Mouse (Mus musculus): Measurements from ENCODE around the gene Eef1b2. TPM values are rescaled to one million over a fixed set of nuclear protein-coding genes. Genes with fewer than 3 reads are reported as not detected.
A peak's percentile ranks its signal among the peaks of the same experiment; 100 is the strongest.
"Not testable (repeated sequence)": the region's sequence is repeated elsewhere in the genome, so short reads cannot be mapped to it uniquely, and the experiment has no call there.

The Eef1b2 gene
- total and polyA plus RNA-seq, 3 experiments, result 533 to 2,961 (median 673) TPM

DNA sequence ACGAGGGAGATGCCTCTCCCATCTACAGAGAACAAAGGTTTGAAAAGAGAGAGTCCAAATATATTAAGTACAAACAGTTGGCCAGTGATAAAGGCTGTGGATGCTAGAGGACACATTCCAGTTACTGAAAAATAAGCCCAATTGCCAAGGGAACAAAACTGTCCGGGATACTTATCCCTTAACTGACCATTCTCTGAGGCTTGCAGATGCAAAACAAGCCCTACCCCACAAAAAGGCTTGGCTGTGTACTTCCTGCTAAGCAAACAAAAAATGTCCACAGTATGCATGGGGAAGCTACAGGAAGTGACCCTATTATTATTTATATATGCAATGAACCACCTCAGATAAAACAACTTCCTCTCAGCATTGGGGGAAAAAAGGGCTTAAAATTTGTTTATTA is 38.7 kb upstream of the Eef1b2 start:
- ATAC-seq (ENCODE audit: extremely low read depth, insufficient number of reproducible peaks, low FRiP score, poor library complexity, severe bottlenecking) (no peak), DNase-seq (ENCODE audit: low spot score) (no peak)
- peaks cover 44% of the 10 kb centered on the region for H3K36me3 ChIP-seq (replicated peaks)
- H3K4me1 ChIP-seq (ENCODE audit: insufficient read depth, low read depth, low read length), result 0 out of 2 replicates have a peak, but pooled peaks cover 3% of the 10 kb centered on the region
- H3K9me3 ChIP-seq (replicated peaks), result no peaks in the 10 kb centered on the region
- H3K4me3 ChIP-seq (ENCODE audit: low read depth, low read length), result no peak overlapping the region
- no peak for TF ChIP-seq TAL1 (conservative IDR thresholded peaks at IDR 0.05; ENCODE audit: low read depth, low read length)
- no peak for TF ChIP-seq CTCF (IDR thresholded peaks at IDR 0.05; ENCODE audit: low read depth, low read length)
- no peak for TF ChIP-seq GATA2 (IDR thresholded peaks at IDR 0.05; ENCODE audit: borderline replicate concordance, low read depth, low read length)
- no peak for TF ChIP-seq POLR2AphosphoS5 (IDR thresholded peaks at IDR 0.05; ENCODE audit: insufficient replicate concordance, low read depth, low read length)
- no peak for TF ChIP-seq GATA1 (IDR thresholded peaks at IDR 0.05; ENCODE audit: borderline replicate concordance, low read length)
- H3K27me3 ChIP-seq (ENCODE audit: insufficient read depth, low read length), result no peaks in the 10 kb centered on the region

DNA sequence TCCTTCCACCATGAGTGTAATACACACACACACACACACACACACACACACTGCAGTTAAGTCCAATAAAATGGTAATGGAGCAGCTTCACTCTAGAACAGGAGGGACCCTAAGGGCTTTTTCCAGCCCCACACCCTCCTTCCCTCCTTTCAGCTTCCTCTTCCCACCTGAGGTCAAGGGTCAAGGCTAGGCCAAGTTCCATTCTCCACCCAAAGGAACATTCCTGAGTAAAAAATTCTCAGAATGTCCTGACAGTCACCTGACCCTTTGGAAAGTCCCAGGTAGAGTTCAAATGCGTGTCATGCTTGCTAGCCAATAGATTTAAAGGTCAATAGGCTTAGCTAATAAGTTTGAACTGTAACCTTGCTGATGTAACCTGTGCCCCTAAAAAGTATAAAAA is 38.0 kb upstream of the Eef1b2 start:
- not testable (repeated sequence) for ATAC-seq (ENCODE audit: extremely low read depth, insufficient number of reproducible peaks, low FRiP score, poor library complexity, severe bottlenecking); H3K27me3 ChIP-seq (ENCODE audit: insufficient read depth, low read length); DNase-seq (ENCODE audit: low spot score); H3K9me3 ChIP-seq (replicated peaks); H3K4me1 ChIP-seq (ENCODE audit: insufficient read depth, low read depth, low read length); H3K4me3 ChIP-seq (ENCODE audit: low read depth, low read length)
- H3K36me3 ChIP-seq (replicated peaks), result peaks cover 50% of the 10 kb centered on the region

DNA sequence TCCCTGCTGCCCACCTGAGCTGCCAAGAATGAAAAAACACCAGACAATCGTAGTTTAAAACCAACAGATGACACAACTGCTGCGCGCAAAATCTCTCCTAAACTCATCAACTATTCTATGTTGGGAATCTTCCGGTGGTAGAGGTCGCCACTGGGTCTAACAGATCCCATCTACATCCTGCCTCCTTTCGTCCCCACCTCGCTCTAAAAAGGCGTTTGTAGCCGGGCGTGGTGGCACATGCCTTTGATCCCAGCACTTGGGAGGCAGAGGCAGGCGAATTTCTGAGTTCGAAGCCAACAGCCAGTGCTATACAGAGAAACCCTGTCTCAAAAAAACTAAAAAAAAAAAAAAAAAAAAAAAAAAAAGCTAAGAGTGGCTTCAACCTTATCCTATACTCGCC is 36.4 kb upstream of the Eef1b2 start:
- TF ChIP-seq GATA1 (IDR thresholded peaks at IDR 0.05; ENCODE audit: borderline replicate concordance, low read length) (no peak), GATA2 (IDR thresholded peaks at IDR 0.05; ENCODE audit: borderline replicate concordance, low read depth, low read length) (no peak), CTCF (IDR thresholded peaks at IDR 0.05; ENCODE audit: low read depth, low read length) (no peak), POLR2AphosphoS5 (IDR thresholded peaks at IDR 0.05; ENCODE audit: insufficient replicate concordance, low read depth, low read length) (no peak)

DNA sequence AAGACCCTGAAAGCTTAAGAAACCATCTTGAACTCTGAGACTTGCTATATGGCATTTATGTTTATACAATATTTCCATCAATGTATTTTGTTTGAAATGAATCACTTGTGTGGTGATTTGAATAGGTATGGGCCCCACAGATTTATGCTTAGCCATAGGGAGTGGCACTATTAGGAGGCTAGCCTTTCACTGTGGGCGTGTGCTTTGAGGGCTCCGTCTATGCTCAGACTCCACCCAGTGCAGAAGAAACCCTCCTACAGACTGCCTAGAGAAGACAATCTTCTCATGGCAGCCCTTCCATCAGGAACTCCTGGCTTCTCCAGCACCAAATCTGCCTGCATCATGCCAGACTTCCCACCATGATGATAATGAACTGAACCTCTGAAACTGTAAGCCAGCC is 8.0 kb upstream of the Eef1b2 start:
- H3K36me3 ChIP-seq (replicated peaks), result peaks cover 88% of the 10 kb centered on the region
- H3K4me3 ChIP-seq (ENCODE audit: low read depth, low read length), result no peak overlapping the region
- TF ChIP-seq CTCF (IDR thresholded peaks at IDR 0.05; ENCODE audit: low read depth, low read length) (no peak), GATA2 (IDR thresholded peaks at IDR 0.05; ENCODE audit: borderline replicate concordance, low read depth, low read length) (no peak), POLR2AphosphoS5 (IDR thresholded peaks at IDR 0.05; ENCODE audit: insufficient replicate concordance, low read depth, low read length) (no peak), TAL1 (conservative IDR thresholded peaks at IDR 0.05; ENCODE audit: low read depth, low read length) (no peak), GATA1 (IDR thresholded peaks at IDR 0.05; ENCODE audit: borderline replicate concordance, low read length) (no peak)
- peaks cover 6% of the 10 kb centered on the region; the same call in 1 of the 2 replicates for H3K4me1 ChIP-seq (ENCODE audit: insufficient read depth, low read depth, low read length)
- DNase-seq (ENCODE audit: low spot score) (no peak), ATAC-seq (ENCODE audit: extremely low read depth, insufficient number of reproducible peaks, low FRiP score, poor library complexity, severe bottlenecking) (peak; percentile 40)
- no peaks in the 10 kb centered on the region for H3K9me3 ChIP-seq (replicated peaks)
- no peaks in the 10 kb centered on the region for H3K27me3 ChIP-seq (ENCODE audit: insufficient read depth, low read length)

More for the DNA sequence above, 36.4 kb upstream of the Eef1b2 start:
- no peak for DNase-seq (ENCODE audit: low spot score)
- H3K9me3 ChIP-seq (replicated peaks), result no peaks in the 10 kb centered on the region
- H3K27me3 ChIP-seq (ENCODE audit: insufficient read depth, low read length), result no peaks in the 10 kb centered on the region
- H3K4me3 ChIP-seq (ENCODE audit: low read depth, low read length), result no peak overlapping the region
- 0 out of 2 replicates have a peak, but pooled peaks cover 3% of the 10 kb centered on the region for H3K4me1 ChIP-seq (ENCODE audit: insufficient read depth, low read depth, low read length)
- peaks cover 67% of the 10 kb centered on the region for H3K36me3 ChIP-seq (replicated peaks)
- no peak for ATAC-seq (ENCODE audit: extremely low read depth, insufficient number of reproducible peaks, low FRiP score, poor library complexity, severe bottlenecking)

DNA sequence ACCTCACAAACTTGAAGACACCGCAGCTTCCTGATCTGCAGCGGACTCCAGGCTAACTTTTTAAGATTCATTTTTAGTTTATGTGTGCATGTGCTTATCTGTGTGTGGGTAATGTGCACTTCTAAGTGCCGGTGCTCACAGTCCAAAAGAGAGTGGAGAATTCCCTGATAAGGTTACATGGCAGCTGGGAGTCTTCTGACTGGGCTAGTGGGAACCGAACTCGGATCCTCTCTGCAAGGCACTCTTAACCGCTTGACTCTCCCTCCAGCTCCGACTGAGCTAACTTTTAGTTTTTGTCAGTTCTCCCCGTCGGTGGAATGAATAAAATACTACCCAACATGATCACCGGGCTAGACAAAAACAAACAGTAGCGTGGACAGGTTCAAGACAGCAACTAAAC is 772 bp upstream of the Eef1b2 start:
- peaks cover 62% of the 10 kb centered on the region for H3K36me3 ChIP-seq (replicated peaks)
- no peak for TF ChIP-seq CTCF (IDR thresholded peaks at IDR 0.05; ENCODE audit: low read depth, low read length)
- no peak for TF ChIP-seq TAL1 (conservative IDR thresholded peaks at IDR 0.05; ENCODE audit: low read depth, low read length)
- no peak for TF ChIP-seq GATA2 (IDR thresholded peaks at IDR 0.05; ENCODE audit: borderline replicate concordance, low read depth, low read length)
- TF ChIP-seq GATA1 (IDR thresholded peaks at IDR 0.05; ENCODE audit: borderline replicate concordance, low read length), result no peak
- TF ChIP-seq POLR2AphosphoS5 (IDR thresholded peaks at IDR 0.05; ENCODE audit: insufficient replicate concordance, low read depth, low read length), result no peak
- H3K9me3 ChIP-seq (replicated peaks), result no peaks in the 10 kb centered on the region
- peaks cover 51% of the 10 kb centered on the region for H3K4me1 ChIP-seq (ENCODE audit: insufficient read depth, low read depth, low read length)
- H3K27me3 ChIP-seq (ENCODE audit: insufficient read depth, low read length), result no peaks in the 10 kb centered on the region
- no peak for DNase-seq (ENCODE audit: low spot score)
- no peak for ATAC-seq (ENCODE audit: extremely low read depth, insufficient number of reproducible peaks, low FRiP score, poor library complexity, severe bottlenecking)
- peak overlapping the region; percentile 93 for H3K4me3 ChIP-seq (ENCODE audit: low read depth, low read length)

DNA sequence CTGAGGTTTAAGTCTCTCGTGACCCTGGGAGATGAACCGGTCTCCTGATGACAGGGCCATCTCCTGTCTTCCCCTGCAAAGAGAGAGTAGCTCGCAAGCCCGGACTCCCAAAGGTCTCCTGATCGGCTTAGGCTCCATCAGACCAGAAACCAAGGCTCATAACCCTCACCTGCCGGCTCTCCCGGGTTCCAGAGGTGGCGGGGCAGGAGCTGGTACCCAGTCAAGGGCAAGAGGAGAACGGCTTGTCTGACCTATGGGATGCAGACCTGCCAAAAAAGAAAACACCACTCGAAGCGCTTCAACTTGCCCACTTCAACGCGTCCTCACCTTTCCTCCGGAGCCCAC is 394 bp upstream of the Eef1b2 start:
- Histone ChIP-seq H3K9me3 (replicated peaks) (no peaks in the 10 kb centered on the region), H3K4me3 (ENCODE audit: low read depth, low read length) (peak overlapping the region; percentile 93), H3K27me3 (ENCODE audit: insufficient read depth, low read length) (no peaks in the 10 kb centered on the region), H3K36me3 (replicated peaks) (peaks cover 60% of the 10 kb centered on the region), H3K4me1 (ENCODE audit: insufficient read depth, low read depth, low read length) (peaks cover 53% of the 10 kb centered on the region)
- no peak for TF ChIP-seq TAL1 (conservative IDR thresholded peaks at IDR 0.05; ENCODE audit: low read depth, low read length)
- no peak for TF ChIP-seq POLR2AphosphoS5 (IDR thresholded peaks at IDR 0.05; ENCODE audit: insufficient replicate concordance, low read depth, low read length)
- TF ChIP-seq GATA1 (IDR thresholded peaks at IDR 0.05; ENCODE audit: borderline replicate concordance, low read length), result no peak
- TF ChIP-seq CTCF (IDR thresholded peaks at IDR 0.05; ENCODE audit: low read depth, low read length), result no peak
- no peak for TF ChIP-seq GATA2 (IDR thresholded peaks at IDR 0.05; ENCODE audit: borderline replicate concordance, low read depth, low read length)
- DNase-seq (ENCODE audit: low spot score) (peak; percentile 55), ATAC-seq (ENCODE audit: extremely low read depth, insufficient number of reproducible peaks, low FRiP score, poor library complexity, severe bottlenecking) (no peak)

DNA sequence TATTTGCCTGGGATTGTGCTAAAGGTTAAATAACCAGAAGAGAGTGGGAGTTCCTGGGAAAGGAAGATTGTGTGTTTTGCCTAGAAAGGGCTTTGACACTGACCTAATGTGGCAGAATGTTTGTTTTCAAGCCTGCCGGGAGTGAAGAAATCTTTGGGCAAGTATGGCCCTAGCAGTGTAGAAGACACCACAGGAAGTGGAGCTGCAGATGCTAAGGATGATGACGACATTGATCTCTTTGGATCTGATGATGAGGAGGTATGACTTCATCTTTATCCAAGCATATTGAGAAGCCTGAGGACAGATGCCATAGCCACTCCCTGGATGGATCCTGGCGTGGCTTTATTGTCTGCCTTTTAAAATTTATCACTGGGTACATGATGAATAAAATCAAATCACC is 1.7 kb downstream of the Eef1b2 start:
- Histone ChIP-seq H3K36me3 (replicated peaks) (peaks cover 60% of the 10 kb centered on the region), H3K27me3 (ENCODE audit: insufficient read depth, low read length) (no peaks in the 10 kb centered on the region), H3K4me1 (ENCODE audit: insufficient read depth, low read depth, low read length) (peaks cover 54% of the 10 kb centered on the region), H3K9me3 (replicated peaks) (no peaks in the 10 kb centered on the region), H3K4me3 (ENCODE audit: low read depth, low read length) (peak overlapping the region; percentile 93)
- ATAC-seq (ENCODE audit: extremely low read depth, insufficient number of reproducible peaks, low FRiP score, poor library complexity, severe bottlenecking), result no peak
- no peak for DNase-seq (ENCODE audit: low spot score)
- TF ChIP-seq CTCF (IDR thresholded peaks at IDR 0.05; ENCODE audit: low read depth, low read length) (no peak), GATA2 (IDR thresholded peaks at IDR 0.05; ENCODE audit: borderline replicate concordance, low read depth, low read length) (no peak), GATA1 (IDR thresholded peaks at IDR 0.05; ENCODE audit: borderline replicate concordance, low read length) (no peak), POLR2AphosphoS5 (IDR thresholded peaks at IDR 0.05; ENCODE audit: insufficient replicate concordance, low read depth, low read length) (no peak), TAL1 (conservative IDR thresholded peaks at IDR 0.05; ENCODE audit: low read depth, low read length) (no peak)
